Mouse (Mus musculus): ENCODE data around the gene Cblb. TPM values are rescaled to one million over a fixed set of nuclear protein-coding genes. Genes with fewer than 3 reads are reported as not detected.

Cblb gene
- 10.6 and 11.1 TPM in 2 replicates for polyA plus RNA-seq (2014; fragmentation: Nextera tagmentation; extraction: Ambion mirVana)

DNA sequence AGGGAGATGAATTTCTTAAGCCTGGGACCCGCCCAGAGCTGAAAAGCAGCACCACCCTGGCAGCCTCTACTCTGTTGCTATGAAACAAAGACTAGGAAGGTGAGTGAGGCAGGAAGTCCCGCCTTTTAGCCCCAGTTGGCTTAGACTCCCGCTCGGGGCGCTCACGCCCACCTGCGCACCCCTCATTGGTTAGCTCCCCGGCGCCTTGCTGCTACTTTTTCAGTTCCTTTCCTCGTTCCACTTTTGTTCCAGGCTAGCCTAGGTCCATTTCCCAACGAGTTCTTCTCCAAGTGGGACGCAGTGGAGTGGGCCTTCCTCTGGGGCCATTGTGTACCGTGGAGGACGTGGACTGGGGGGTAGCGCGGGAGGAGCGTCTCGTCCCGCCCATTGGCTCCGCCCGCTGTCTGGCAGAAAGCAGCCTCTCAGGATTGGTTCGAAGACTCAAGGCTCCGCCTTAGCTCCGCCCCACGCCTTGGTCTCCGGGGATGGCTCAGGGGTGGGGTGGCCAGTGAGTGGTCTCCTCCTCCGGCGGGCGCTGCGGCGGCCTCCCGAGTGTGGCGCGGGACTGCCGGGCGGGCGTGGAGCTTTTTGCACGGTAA lies at the start of gene Cblb:
Gene Cblb (plus strand): TSS at position 135 of the 599 bp plus-strand sequence.
- no peaks in the 10 kb centered on the region for H3K27me3 ChIP-seq (replicated peaks; ENCODE audit: control insufficient read depth, insufficient read depth, low read length)
- DNase-seq (ENCODE audit: low spot score) (peak; percentile 96), ATAC-seq (replicated peaks; ENCODE audit: low FRiP score) (peak; percentile 99)
- peak within 1 kb of the TSS; percentile 89 for H3K4me3 ChIP-seq (ENCODE audit: low read depth, low read length)
- peak within 1 kb of the TSS; percentile 94 for H3K9ac ChIP-seq (ENCODE audit: low read depth, low read length)
- H3K27ac ChIP-seq (ENCODE audit: low read depth, low read length) = peak within 1 kb of the TSS; percentile 80
- H3K36me3 ChIP-seq (ENCODE audit: control insufficient read depth, insufficient read depth, low read length) = no peaks in the 10 kb centered on the region
- peak within 1 kb of the TSS; percentile 72 for H3K4me2 ChIP-seq
- H3K9me3 ChIP-seq (ENCODE audit: control insufficient read depth, low read length) = no peaks in the 10 kb centered on the region
- under 1% methylated on average over 38 of the region's 38 CpGs for WGBS
- H3K4me1 ChIP-seq (replicated peaks; ENCODE audit: control insufficient read depth, insufficient read depth, low read length) = no peaks in the 10 kb centered on the region

DNA sequence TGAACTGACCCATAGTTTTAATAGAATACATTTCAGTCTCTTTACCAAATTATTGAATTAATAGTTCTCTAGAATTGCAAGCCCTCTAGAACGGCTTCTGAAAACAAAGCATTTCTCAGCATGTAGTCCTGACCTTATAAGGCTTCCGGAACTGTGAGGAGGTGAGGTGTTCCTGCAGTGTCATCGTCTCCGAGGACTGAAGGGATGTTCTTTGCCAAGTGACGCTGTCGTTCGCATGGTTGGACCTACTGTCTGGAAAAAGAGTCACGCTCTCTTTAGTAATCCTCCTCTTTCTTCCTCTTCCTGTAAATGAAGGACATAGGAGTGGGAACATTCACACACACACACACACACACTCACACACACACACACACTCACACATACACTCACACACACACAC lies 45.6 kb upstream of the Cblb start:
- no peak overlapping the region for H3K9ac ChIP-seq (ENCODE audit: low read depth, low read length)
- no peak overlapping the region for H3K4me3 ChIP-seq (ENCODE audit: low read depth, low read length)
- no peak for ATAC-seq (replicated peaks; ENCODE audit: low FRiP score)
- H3K27ac ChIP-seq (ENCODE audit: low read depth, low read length) = no peak overlapping the region
- H3K27me3 ChIP-seq (replicated peaks; ENCODE audit: control insufficient read depth, insufficient read depth, low read length) = no peaks in the 10 kb centered on the region
- no peaks in the 10 kb centered on the region for H3K9me3 ChIP-seq (ENCODE audit: control insufficient read depth, low read length)
- no peaks in the 10 kb centered on the region for H3K4me1 ChIP-seq (replicated peaks; ENCODE audit: control insufficient read depth, insufficient read depth, low read length)
- 75% methylated on average over 8 of the region's 8 CpGs for WGBS
- no peak for DNase-seq (ENCODE audit: low spot score)
- no peak overlapping the region for H3K4me2 ChIP-seq
- H3K36me3 ChIP-seq (ENCODE audit: control insufficient read depth, insufficient read depth, low read length) = no peaks in the 10 kb centered on the region

DNA sequence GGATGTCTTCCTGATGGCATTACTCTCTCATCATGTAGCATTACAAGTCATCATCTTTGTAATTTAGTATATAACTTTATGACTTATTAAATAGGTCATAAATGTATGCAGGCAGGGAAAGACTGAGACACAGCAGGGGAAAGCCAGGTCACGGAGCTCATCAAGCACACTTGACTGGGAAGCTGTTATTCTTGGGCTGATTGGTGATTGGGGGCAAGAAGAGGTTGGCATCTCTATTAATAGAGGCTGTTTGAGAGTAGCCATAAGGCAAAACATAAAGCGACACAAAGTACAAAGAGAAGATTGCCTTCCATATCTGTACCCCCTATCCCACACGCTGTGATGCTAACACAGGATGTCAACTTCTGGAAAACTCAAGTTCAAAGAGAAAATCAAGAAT lies 44.8 kb upstream of the Cblb start:
- DNase-seq (ENCODE audit: low spot score) = no peak
- no peak for ATAC-seq (replicated peaks; ENCODE audit: low FRiP score)
- Histone ChIP-seq H3K27me3 (replicated peaks; ENCODE audit: control insufficient read depth, insufficient read depth, low read length) (no peaks in the 10 kb centered on the region), H3K4me3 (ENCODE audit: low read depth, low read length) (no peak overlapping the region), H3K4me2 (no peak overlapping the region), H3K4me1 (replicated peaks; ENCODE audit: control insufficient read depth, insufficient read depth, low read length) (no peaks in the 10 kb centered on the region), H3K27ac (ENCODE audit: low read depth, low read length) (no peak overlapping the region), H3K9ac (ENCODE audit: low read depth, low read length) (no peak overlapping the region), H3K36me3 (ENCODE audit: control insufficient read depth, insufficient read depth, low read length) (no peaks in the 10 kb centered on the region), H3K9me3 (ENCODE audit: control insufficient read depth, low read length) (no peaks in the 10 kb centered on the region)
- 88% methylated on average over 3 of the region's 3 CpGs for WGBS

DNA sequence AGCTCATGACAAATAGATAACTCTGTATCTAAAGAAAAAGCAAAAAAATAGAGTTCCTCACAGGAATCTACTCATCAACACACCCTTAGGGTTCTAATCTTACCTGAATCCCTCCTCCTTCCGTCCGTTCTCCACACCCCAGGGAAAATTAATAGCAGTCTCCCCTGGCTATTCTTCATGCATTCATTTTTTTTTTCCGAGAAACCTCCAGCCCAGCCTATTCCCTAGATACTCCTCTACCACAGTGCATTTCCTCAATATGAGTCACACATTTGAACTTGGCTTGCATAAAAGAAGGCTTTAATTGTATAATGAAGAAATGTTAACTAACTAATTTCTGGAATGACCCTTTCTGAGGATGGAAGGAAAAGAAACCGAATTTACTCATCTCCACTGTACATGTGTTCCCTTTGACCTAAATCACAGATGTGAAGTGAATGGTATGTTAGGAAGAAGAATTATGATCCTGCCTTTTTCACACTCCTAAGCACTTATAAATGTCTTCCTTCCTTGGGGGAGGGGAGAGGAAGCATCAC lies 43.9 kb upstream of the Cblb start:
- 71% methylated on average over 4 of the region's 4 CpGs for WGBS
- H3K27me3 ChIP-seq (replicated peaks; ENCODE audit: control insufficient read depth, insufficient read depth, low read length) = no peaks in the 10 kb centered on the region

DNA sequence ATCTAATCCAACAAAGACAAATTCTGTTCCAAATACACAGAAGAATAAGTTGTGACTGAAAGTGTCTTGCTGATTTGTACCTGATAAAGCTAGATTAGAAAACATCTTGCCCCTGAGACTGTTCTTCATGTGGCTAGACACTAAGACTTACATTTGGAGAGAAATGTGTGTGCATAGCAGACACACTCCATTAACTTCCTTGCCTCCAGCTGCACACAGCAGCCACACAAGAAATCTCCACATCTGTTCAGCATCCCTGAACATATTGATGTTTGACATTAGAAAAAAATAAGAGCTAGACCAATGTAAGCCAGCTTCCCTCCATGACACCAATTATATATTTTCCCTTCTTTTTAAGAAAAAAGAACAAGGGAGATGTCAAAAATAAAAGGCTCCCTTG lies 43.0 kb upstream of the Cblb start:
- no peak for DNase-seq (ENCODE audit: low spot score)

More for the DNA sequence above, 43.9 kb upstream of the Cblb start:
- H3K4me1 ChIP-seq (replicated peaks; ENCODE audit: control insufficient read depth, insufficient read depth, low read length) = no peaks in the 10 kb centered on the region
- no peaks in the 10 kb centered on the region for H3K9me3 ChIP-seq (ENCODE audit: control insufficient read depth, low read length)
- H3K4me3 ChIP-seq (ENCODE audit: low read depth, low read length) = no peak overlapping the region
- H3K4me2 ChIP-seq = no peak overlapping the region
- no peaks in the 10 kb centered on the region for H3K36me3 ChIP-seq (ENCODE audit: control insufficient read depth, insufficient read depth, low read length)
- H3K9ac ChIP-seq (ENCODE audit: low read depth, low read length) = no peak overlapping the region
- no peak for ATAC-seq (replicated peaks; ENCODE audit: low FRiP score)
- DNase-seq (ENCODE audit: low spot score) = no peak
- H3K27ac ChIP-seq (ENCODE audit: low read depth, low read length) = no peak overlapping the region

DNA sequence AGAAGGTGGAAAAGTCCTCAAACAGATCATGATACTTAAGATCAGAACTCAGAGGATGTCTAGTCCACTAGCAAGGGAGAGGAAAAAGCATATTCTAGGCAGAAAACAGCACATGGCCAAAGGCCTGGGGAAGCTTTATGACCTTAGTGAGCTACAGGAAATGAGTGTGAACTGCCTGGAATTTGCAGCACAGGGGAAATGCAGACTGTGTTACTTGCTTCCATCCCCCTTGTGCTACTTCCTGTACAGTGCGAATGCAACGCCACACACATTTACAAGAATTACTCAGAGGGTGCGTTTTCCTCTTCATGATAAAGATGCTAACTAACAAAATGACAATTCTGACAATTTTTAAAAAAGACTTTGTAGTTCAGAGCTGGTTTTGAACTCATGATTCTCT lies 41.8 kb upstream of the Cblb start:
- Histone ChIP-seq H3K27me3 (replicated peaks; ENCODE audit: control insufficient read depth, insufficient read depth, low read length) (no peaks in the 10 kb centered on the region), H3K27ac (ENCODE audit: low read depth, low read length) (no peak overlapping the region), H3K4me1 (replicated peaks; ENCODE audit: control insufficient read depth, insufficient read depth, low read length) (no peaks in the 10 kb centered on the region), H3K36me3 (ENCODE audit: control insufficient read depth, insufficient read depth, low read length) (no peaks in the 10 kb centered on the region), H3K4me2 (no peak overlapping the region), H3K9me3 (ENCODE audit: control insufficient read depth, low read length) (no peaks in the 10 kb centered on the region), H3K9ac (ENCODE audit: low read depth, low read length) (no peak overlapping the region), H3K4me3 (ENCODE audit: low read depth, low read length) (no peak overlapping the region)
- ATAC-seq (replicated peaks; ENCODE audit: low FRiP score) = no peak
- no peak for DNase-seq (ENCODE audit: low spot score)
- WGBS = 55% methylated on average over 3 of the region's 3 CpGs

More for the DNA sequence above, 43.0 kb upstream of the Cblb start:
- ATAC-seq (replicated peaks; ENCODE audit: low FRiP score) = no peak
- Histone ChIP-seq H3K36me3 (ENCODE audit: control insufficient read depth, insufficient read depth, low read length) (no peaks in the 10 kb centered on the region), H3K9me3 (ENCODE audit: control insufficient read depth, low read length) (no peaks in the 10 kb centered on the region), H3K27ac (ENCODE audit: low read depth, low read length) (no peak overlapping the region), H3K4me3 (ENCODE audit: low read depth, low read length) (no peak overlapping the region), H3K4me2 (no peak overlapping the region), H3K9ac (ENCODE audit: low read depth, low read length) (no peak overlapping the region), H3K4me1 (replicated peaks; ENCODE audit: control insufficient read depth, insufficient read depth, low read length) (no peaks in the 10 kb centered on the region), H3K27me3 (replicated peaks; ENCODE audit: control insufficient read depth, insufficient read depth, low read length) (no peaks in the 10 kb centered on the region)

DNA sequence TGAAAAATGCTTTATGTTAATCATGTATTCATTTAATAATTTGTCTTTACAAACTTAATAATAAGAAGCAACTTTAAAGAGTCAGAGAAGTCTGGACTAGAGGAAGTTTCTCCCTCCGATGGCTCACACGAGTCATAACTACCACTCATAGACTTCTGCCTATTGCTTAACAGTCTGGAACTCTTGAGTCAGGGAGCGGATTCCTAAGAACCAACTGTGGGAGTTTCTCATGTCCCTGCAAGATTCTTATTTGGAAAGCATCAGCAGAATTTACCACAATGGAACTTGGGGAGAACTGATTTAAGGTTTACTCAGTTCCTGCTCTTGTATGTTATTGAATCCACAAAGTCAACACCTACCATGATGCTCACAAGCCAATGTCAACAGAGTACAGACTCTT lies 31.0 kb upstream of the Cblb start:
- Histone ChIP-seq H3K27ac (ENCODE audit: low read depth, low read length) (no peak overlapping the region), H3K36me3 (ENCODE audit: control insufficient read depth, insufficient read depth, low read length) (no peaks in the 10 kb centered on the region), H3K4me1 (replicated peaks; ENCODE audit: control insufficient read depth, insufficient read depth, low read length) (no peaks in the 10 kb centered on the region), H3K4me2 (no peak overlapping the region), H3K9me3 (ENCODE audit: control insufficient read depth, low read length) (no peaks in the 10 kb centered on the region), H3K9ac (ENCODE audit: low read depth, low read length) (no peak overlapping the region), H3K27me3 (replicated peaks; ENCODE audit: control insufficient read depth, insufficient read depth, low read length) (no peaks in the 10 kb centered on the region), H3K4me3 (ENCODE audit: low read depth, low read length) (no peak overlapping the region)
- 83% methylated on average over 3 of the region's 3 CpGs for WGBS
- ATAC-seq (replicated peaks; ENCODE audit: low FRiP score) (no peak), DNase-seq (ENCODE audit: low spot score) (no peak)

DNA sequence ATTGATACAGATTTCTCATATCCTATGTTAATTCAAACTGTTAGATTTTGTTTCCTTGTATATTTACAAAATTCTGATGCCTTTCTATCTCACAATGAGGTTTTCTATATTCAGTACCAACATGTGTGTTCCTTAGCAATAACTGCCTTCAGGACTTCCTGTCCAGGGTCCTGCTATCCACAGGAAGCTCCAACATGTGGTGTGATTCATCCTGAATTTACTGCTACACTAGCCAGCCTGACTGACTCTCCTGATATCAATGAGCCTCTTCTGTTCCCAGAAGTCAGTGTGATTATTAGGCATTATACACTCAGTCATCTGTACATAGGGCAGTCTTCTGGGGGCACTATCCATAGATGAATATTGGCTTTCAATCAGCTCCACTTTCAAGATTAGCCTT lies 30.2 kb upstream of the Cblb start:
- Histone ChIP-seq H3K27ac (ENCODE audit: low read depth, low read length) (no peak overlapping the region), H3K27me3 (replicated peaks; ENCODE audit: control insufficient read depth, insufficient read depth, low read length) (no peaks in the 10 kb centered on the region), H3K4me3 (ENCODE audit: low read depth, low read length) (no peak overlapping the region), H3K36me3 (ENCODE audit: control insufficient read depth, insufficient read depth, low read length) (no peaks in the 10 kb centered on the region), H3K4me1 (replicated peaks; ENCODE audit: control insufficient read depth, insufficient read depth, low read length) (no peaks in the 10 kb centered on the region), H3K4me2 (no peak overlapping the region), H3K9me3 (ENCODE audit: control insufficient read depth, low read length) (no peaks in the 10 kb centered on the region), H3K9ac (ENCODE audit: low read depth, low read length) (no peak overlapping the region)
- no peak for ATAC-seq (replicated peaks; ENCODE audit: low FRiP score)
- no peak for DNase-seq (ENCODE audit: low spot score)

DNA sequence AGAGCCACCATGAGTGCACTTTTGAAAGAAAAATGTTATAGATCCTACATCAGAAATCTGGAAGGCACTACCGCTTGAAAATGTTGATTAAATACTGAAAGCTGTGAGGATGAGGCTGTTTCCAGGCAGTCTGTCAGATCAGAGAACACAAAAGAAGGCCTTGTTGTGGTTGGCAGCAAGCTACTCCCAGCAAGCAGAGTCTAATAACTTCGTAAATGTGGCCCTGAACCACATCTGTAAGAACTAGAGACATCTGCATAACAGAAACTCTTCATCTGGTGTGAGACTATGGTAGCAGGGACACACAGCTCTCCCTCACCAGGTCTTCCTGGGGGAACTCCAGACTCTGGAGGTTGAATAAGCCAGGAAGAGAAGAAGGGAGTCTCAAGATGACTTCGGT lies 24.0 kb upstream of the Cblb start:
- no peak overlapping the region for H3K4me2 ChIP-seq
- no peak overlapping the region for H3K27ac ChIP-seq (ENCODE audit: low read depth, low read length)
- H3K36me3 ChIP-seq (ENCODE audit: control insufficient read depth, insufficient read depth, low read length) = no peaks in the 10 kb centered on the region
- DNase-seq (ENCODE audit: low spot score) (no peak), ATAC-seq (replicated peaks; ENCODE audit: low FRiP score) (no peak)
- H3K27me3 ChIP-seq (replicated peaks; ENCODE audit: control insufficient read depth, insufficient read depth, low read length) = no peaks in the 10 kb centered on the region
- H3K9me3 ChIP-seq (ENCODE audit: control insufficient read depth, low read length) = no peaks in the 10 kb centered on the region
- H3K4me1 ChIP-seq (replicated peaks; ENCODE audit: control insufficient read depth, insufficient read depth, low read length) = no peaks in the 10 kb centered on the region
- no peak overlapping the region for H3K4me3 ChIP-seq (ENCODE audit: low read depth, low read length)
- no peak overlapping the region for H3K9ac ChIP-seq (ENCODE audit: low read depth, low read length)
- 79% methylated on average over 3 of the region's 3 CpGs for WGBS

All from liver, embryonic 11.5 days (tissue).